Mouse (Mus musculus): ENCODE data around the gene Prkaca.
A peak's percentile ranks its signal among the peaks of the same experiment; 100 is the strongest.

DNA sequence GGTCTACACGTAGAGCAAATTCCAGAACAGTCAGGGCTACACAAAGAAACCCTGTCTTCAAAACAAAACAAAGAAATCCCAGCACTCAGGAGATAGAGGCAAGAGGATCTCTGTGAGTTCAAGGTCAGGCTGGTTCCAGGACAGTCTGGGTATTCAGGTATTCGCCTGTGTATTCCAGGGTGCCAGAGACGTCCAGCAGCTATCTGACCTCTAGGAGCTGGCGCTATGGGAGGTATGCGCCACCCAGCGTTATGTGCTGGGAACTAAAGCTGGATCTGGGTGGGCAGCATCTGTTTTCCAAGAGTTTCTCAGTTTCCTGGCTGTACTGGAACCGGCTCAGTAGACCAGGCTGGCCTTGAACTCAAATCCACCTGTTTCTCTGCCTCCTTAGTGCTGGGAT is 35.6 kb downstream of the Prkaca start:
- peak; percentile 22; the same call in 1 of the 2 replicates for TF ChIP-seq CTCF (IDR thresholded peaks at IDR 0.05; ENCODE audit: extremely low read depth, insufficient read depth, low read length)
- no peak for TF ChIP-seq POLR2A (IDR thresholded peaks at IDR 0.05; ENCODE audit: extremely low read depth, insufficient read depth, low read length)
